Mouse (Mus musculus) bone marrow macrophage, adult 2 months (primary cell): ENCODE results near the gene Prex1. TPM values are rescaled to one million over a fixed set of nuclear protein-coding genes. Genes with fewer than 3 reads are reported as not detected.

Experiments
- H3K27ac ChIP-seq: 2 replicates; pipeline ENCODE4 v1.5.1; 2012; ENCODE audit warnings: low read depth, low read length; ENCODE audit not compliant: insufficient read depth
- H3K4me1 ChIP-seq: 2 replicates; pipeline ENCODE4 v1.6.1; 2012; ENCODE audit warnings: low read length; ENCODE audit not compliant: control insufficient read depth, insufficient read depth
- H3K4me3 ChIP-seq: 2 replicates; pipeline ENCODE4 v1.5.1; 2012; ENCODE audit warnings: mild to moderate bottlenecking, low read length, moderate library complexity; ENCODE audit not compliant: insufficient read depth
- CTCF ChIP-seq: IDR thresholded peaks from 2 replicates; pipeline ENCODE4 v1.5.1; 2012; ENCODE audit warnings: low read depth, mild to moderate bottlenecking, low read length, moderate library complexity
- POLR2A ChIP-seq: IDR thresholded peaks from 2 replicates; pipeline ENCODE4 v1.6.1; 2012; ENCODE audit warnings: mild to moderate bottlenecking, low read depth, low read length, borderline replicate concordance
- polyA plus RNA-seq: library from polyadenylated mRNA; stranded (reverse); fragments of >200 nt; gene quantifications from 2 replicates; pipeline ENCODE4 v1.2.4, GENCODE M21; 2012; ENCODE audit not compliant: missing spikeins, insufficient read depth, insufficient read length

The Prex1 gene
- polyA plus RNA-seq, result 162 and 191 TPM in 2 replicates

DNA sequence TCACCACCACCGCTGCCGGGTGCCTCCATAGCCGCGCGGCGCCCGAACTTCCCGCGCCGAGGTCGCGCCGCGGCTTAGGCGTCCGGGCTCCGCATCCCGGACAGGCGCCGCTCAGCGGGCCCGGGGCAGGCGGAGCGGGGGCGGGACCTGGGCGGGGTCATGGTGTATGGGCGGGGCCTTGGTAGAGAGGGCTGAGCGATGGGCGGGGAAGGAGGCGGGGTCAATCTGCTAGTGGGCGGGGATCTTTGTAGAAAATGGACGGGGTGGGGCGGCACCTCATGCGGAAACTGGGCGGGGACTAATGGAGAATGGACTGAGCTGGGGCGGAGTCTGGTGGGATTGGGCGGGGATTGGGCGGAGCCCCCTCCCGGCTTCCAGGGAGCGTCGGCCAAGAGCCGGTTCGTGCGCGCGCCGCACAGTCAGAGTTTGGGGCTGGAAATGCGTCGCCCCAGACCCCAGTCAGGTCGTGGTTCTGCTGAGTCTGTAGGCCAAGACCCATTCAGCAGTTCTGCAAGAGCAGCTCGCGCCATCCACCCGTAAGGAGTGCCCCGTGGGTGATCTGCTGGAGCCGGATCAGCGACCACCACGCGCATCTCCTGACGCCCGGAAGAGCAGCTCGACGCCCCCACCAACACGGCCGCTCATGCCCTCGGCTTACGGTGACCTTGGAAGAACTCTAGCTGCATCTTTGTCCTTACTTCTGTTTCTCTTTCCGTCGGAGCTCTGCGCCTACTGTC lies at the start of gene Prex1:
Prex1 (minus strand) TSS at position 143 of the 737 bp plus-strand sequence.
- H3K27ac ChIP-seq, result peak within 1 kb of the TSS; percentile 95

GRCm38 (mm10) chr2:166757969-166758368 lies 44.3 kb upstream of the Prex1 start:
- Histone ChIP-seq H3K4me1 (peaks cover 15% of the 10 kb centered on the region), H3K27ac (no peak overlapping the region), H3K4me3 (no peak overlapping the region)
- no peak for TF ChIP-seq CTCF
- no peak for TF ChIP-seq POLR2A

More for the DNA sequence above, at the start of gene Prex1:
- Histone ChIP-seq H3K4me3 (peak within 1 kb of the TSS; percentile 93), H3K4me1 (peaks cover 43% of the 10 kb centered on the region)
- TF ChIP-seq POLR2A (no peak), CTCF (no peak)

GRCm38 (mm10) chr2:166754760-166755159 lies 41.1 kb upstream of the Prex1 start:
- no peak overlapping the region for H3K4me3 ChIP-seq
- H3K27ac ChIP-seq, result no peak overlapping the region
- peaks cover 19% of the 10 kb centered on the region for H3K4me1 ChIP-seq
- TF ChIP-seq POLR2A, result no peak
- no peak for TF ChIP-seq CTCF

DNA sequence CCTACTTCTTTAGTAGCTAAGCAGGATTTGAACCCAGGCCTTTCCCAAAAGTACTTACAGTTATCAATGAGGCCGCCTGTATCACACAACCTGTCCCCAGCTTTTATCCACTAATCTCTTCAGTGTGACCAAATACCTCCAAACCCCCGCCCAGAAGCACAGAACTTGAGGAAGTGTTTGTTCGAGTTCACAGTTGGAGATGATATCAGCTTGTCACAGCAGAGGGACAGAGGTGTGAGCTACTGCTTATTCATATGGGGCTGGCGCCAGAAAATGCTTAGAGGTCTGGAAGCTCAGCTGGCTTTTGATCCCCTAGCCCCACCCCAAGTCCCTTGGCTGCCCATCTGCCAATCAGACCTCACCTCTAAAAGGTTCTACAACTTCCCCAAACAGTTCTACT lies 40.6 kb upstream of the Prex1 start:
- Histone ChIP-seq H3K4me1 (peaks cover 19% of the 10 kb centered on the region), H3K27ac (no peak overlapping the region), H3K4me3 (no peak overlapping the region)
- TF ChIP-seq POLR2A (no peak), CTCF (no peak)

- Histone ChIP-seq H3K27ac (no peak overlapping the region), H3K4me3 (no peak overlapping the region), H3K4me1 (peaks cover 20% of the 10 kb centered on the region)
- TF ChIP-seq CTCF (no peak), POLR2A (no peak)
These were observed 37.1 kb upstream of the Prex1 start for GRCm38 (mm10) chr2:166750620-166751191.

DNA sequence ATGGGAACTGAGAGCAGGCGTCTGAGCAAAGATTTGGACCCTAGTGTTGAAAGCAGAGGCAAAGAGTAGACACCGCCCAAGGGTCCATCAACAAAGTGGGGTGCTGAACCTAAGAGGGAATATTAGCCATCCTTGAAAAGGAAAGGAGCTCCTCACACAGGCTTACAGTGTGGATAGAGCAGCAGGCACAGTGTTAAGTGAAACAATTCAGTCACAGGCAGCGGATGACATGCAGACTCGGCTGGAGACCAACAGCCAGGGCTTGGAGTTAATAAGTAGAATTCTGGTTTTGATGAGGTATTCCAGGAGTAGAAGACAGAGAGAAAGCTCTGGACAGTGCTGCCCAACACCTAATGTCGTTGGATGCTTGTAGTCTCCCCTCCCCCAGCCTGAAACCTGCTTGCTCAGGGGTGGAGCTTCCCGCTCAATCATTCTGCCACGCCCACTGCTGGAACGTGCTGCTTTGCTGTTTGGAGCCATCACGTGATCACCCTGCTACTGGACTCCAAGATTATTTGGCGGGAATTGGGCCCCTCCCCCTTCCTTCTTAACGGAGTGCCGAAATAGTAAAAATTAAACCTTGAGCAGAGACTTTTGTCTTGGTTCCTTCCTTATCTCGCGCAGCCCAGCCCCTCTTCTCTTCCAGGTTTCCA lies 32.8 kb upstream of the Prex1 start:
- H3K4me1 ChIP-seq, result peaks cover 41% of the 10 kb centered on the region
- peak overlapping the region; percentile 88 for H3K27ac ChIP-seq
- peak overlapping the region; percentile 22; the same call in 1 of the 2 replicates for H3K4me3 ChIP-seq

DNA sequence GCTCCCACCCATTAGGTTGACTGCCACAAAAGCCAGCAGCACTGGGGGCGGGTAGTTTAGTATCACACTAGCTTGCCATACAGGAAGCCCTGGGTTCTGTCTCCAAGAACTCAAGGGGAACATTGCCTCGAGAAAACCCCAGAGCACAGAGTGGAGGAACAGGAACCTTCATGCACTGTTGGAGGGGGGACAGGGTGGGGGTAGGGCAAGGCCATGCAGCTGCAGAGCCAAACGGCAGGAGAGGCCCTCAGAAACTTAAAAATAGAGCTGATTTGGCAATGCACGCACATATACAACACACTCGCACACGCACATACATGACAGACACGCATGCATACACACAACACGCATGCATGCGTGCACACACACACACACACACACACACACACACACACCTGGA lies 32.2 kb upstream of the Prex1 start:
- peak overlapping the region; percentile 88 for H3K27ac ChIP-seq
- peaks cover 44% of the 10 kb centered on the region for H3K4me1 ChIP-seq
- TF ChIP-seq CTCF (no peak), POLR2A (no peak)
- H3K4me3 ChIP-seq, result peak overlapping the region; percentile 22; the same call in 1 of the 2 replicates

DNA sequence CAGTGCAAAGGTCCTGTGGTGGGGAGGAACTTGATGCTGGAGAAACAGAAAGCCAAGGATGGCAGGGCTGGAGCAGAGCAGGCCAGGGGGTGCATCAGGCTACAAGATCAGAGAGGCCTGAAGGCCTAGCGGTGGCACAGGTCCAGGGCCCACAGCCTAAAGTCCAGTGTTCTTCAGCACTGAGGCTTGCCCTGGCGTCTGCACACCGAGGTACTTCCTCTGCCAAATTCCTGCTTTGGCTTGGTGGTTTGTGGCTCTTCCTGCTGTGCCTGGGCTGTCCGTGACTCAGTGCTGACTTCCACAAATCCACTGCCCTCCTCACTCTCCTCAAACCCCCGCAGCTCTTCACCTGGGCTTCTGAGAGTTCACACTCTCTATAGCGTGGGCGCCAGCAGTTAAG lies 30.8 kb upstream of the Prex1 start:
- peak overlapping the region; percentile 88 for H3K27ac ChIP-seq
- TF ChIP-seq CTCF (no peak), POLR2A (no peak)
- H3K4me1 ChIP-seq, result peaks cover 39% of the 10 kb centered on the region
- H3K4me3 ChIP-seq, result no peak overlapping the region

DNA sequence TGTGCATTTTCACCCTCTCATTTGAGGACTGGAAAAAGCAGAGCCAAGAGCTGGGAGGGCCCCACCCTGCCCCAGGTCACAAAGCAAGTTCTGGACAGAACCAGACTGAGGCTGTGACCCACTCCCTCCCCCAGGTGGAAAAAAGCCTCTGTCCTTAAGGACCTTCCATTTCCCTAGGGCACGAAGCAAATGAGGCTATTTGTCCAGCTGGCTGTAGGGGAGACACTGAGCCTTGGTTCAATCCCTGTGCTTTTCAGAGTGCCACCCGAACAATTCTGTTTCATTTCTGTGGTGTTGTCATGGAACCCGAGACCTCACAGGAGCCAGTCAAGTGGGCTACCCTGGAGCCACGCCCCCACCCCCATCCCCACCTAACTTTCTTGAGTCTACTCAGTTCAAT lies 29.9 kb upstream of the Prex1 start:
- TF ChIP-seq CTCF, result no peak
- TF ChIP-seq POLR2A, result no peak
- peaks cover 39% of the 10 kb centered on the region for H3K4me1 ChIP-seq
- no peak overlapping the region for H3K27ac ChIP-seq

DNA sequence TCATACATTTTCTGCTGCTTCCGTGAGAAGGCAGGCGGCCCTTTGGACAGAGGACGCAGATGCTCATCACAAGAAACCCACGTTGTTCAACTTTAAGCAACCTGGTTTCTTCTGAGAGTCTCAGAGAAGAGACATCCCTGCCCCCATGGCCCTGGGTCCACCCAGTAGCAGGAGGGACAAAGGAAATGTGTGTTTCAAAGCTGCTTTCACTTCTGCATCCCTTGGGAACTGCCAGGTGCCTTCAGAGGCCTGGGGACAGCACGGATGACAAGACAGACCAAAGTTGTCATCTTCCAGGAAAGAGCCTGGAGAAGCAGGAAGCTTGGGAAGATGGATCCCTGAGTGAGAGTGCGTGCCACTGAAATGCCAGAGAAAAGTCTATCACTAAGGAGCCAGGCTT lies 27.8 kb upstream of the Prex1 start:
- no peak overlapping the region for H3K4me3 ChIP-seq
- no peak for TF ChIP-seq CTCF
- TF ChIP-seq POLR2A, result no peak
- no peak overlapping the region for H3K27ac ChIP-seq
- peaks cover 35% of the 10 kb centered on the region for H3K4me1 ChIP-seq

More for the DNA sequence above, 29.9 kb upstream of the Prex1 start:
- H3K4me3 ChIP-seq, result no peak overlapping the region
